Comparison of ENCODE assay signal across 13 mouse cellular contexts in the genomic region with DNA sequence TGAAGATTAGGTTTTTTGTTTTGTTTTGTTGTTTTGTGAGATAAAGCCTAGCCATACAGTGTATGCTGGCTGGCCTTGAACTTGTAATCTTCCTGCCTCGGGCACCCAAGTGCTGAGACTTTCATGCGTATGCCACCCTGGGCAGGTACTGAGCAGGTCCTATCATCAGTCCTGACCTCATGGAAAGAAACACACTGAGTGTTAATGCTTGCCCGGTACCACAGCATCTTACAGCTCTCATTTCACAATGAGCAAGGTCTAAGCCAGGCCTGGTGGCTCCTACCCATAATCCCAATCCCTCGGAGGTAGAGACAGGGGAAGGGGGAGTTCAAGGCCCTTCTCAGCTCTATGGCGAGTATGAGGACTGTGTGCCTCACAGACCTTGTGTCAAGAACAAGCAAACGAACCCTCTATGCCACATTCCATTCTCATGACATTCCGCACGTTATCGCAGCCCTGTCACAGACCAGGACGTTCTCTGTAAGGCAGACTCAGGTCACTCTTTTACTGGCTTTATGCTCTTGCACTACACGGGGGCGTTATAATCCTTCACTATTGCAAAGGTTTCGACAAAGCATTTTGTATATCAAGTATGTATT. TPM values are rescaled to one million over a fixed set of nuclear protein-coding genes. Genes with fewer than 3 reads are reported as not detected.
DNase-seq lines count a peak whose midpoint lies in the region; ATAC-seq and TF ChIP-seq lines count a peak whose summit lies in the region.
"Had no signal": no experiment of that assay in that cellular context is flagged by ENCODE, and none has a peak within 500 bp of the region (broad histone marks: within the 10 kb centered on the region; RNA-seq: fewer than 3 reads in every experiment).

No protein-coding gene starts in this region.

- H3K9ac ChIP-seq in stomach, postnatal 0 days (ENCODE audit: low read length) = no peak overlapping the region
- H3K9ac ChIP-seq: liver, embryonic 13.5 days had no signal

- H3K27ac ChIP-seq in stomach, postnatal 0 days (replicated peaks) = no peak overlapping the region
- H3K27ac ChIP-seq: hindbrain, embryonic 10.5 days; liver, embryonic 13.5 days had no signal

- no peaks in the 10 kb centered on the region for H3K27me3 ChIP-seq in stomach, postnatal 0 days (ENCODE audit: control insufficient read depth, insufficient read depth, low read length)
- H3K27me3 ChIP-seq: liver, embryonic 13.5 days had no signal

- H3K4me2 ChIP-seq in stomach, postnatal 0 days (replicated peaks; ENCODE audit: low read depth) = no peak overlapping the region
- H3K4me2 ChIP-seq: liver, embryonic 13.5 days had no signal

- H3K4me1 ChIP-seq in stomach, postnatal 0 days (replicated peaks; ENCODE audit: control insufficient read depth, insufficient read depth) = no peaks in the 10 kb centered on the region
- H3K4me1 ChIP-seq: hindbrain, embryonic 10.5 days; liver, embryonic 13.5 days had no signal

- H3K4me3 ChIP-seq in stomach, postnatal 0 days (ENCODE audit: low read depth, low read length) = no peak overlapping the region
- H3K4me3 ChIP-seq: hindbrain, embryonic 10.5 days; liver, embryonic 13.5 days; myocyte had no signal

- WGBS in stomach, postnatal 0 days = 61% methylated on average over 13 of the region's 13 CpGs

- peaks cover 2% of the 10 kb centered on the region; the same call in 1 of the 2 replicates for H3K36me3 ChIP-seq in stomach, postnatal 0 days (ENCODE audit: control insufficient read depth, insufficient read depth, low read length)

- TF ChIP-seq CTCF in stomach, postnatal 0 days (IDR thresholded peaks at IDR 0.05; ENCODE audit: low read depth) = no peak

- no peaks in the 10 kb centered on the region for H3K9me3 ChIP-seq in stomach, postnatal 0 days (ENCODE audit: control insufficient read depth, low read length)
- H3K9me3 ChIP-seq: liver, embryonic 13.5 days had no signal

- DNase-seq in adrenal gland, adult 2 months = peak; percentile 22
- no peak for DNase-seq in adrenal gland, postnatal 14 days
- DNase-seq in lung, adult 18-20 months = peak; percentile 15 to 25
- no peak for DNase-seq in lung, postnatal 10 days
- DNase-seq in heart, postnatal 4 days = peak; percentile 34
- peak; percentile 41 for DNase-seq in stomach, postnatal 0 days (ENCODE audit: low spot score)
- DNase-seq in right cerebral cortex, postnatal 25 days = no peak
- no peak for DNase-seq in layer of hippocampus, postnatal 10 days (ENCODE audit: low spot score in 2 of 2)
- DNase-seq: cerebellum, adult 18-20 months; kidney, adult 2 months; liver, embryonic 13.5 days had no signal

- ATAC-seq in stomach, postnatal 0 days (ENCODE audit: low FRiP score, low TSS enrichment) = peak; percentile 82

- no peak for TF ChIP-seq EP300 in stomach, postnatal 0 days (optimal IDR thresholded peaks at IDR 0.05)

RNA-seq across cellular contexts. Expression of a gene that starts 29.6 kb away (rescaled TPM):
- 10 to 100 TPM; 28.4 to 33.6 TPM for total RNA-seq in adrenal gland, adult 2 months (2021)
- polyA plus RNA-seq in adrenal gland, adult 2 months (2012; rRNA removed) = 0.95 and 1.1 TPM in 2 replicates
- total RNA-seq in adrenal gland, postnatal 14 days (2021) = 29.6 and 38.2 TPM in 2 replicates
- 10 to 100 TPM; 22.6 to 28.5 TPM for total RNA-seq in heart, postnatal 4 days (2021)
- polyA plus RNA-seq in stomach, postnatal 0 days (2015; fragmentation: Nextera tagmentation; extraction: Ambion mirVana) = 50.4 and 53.5 TPM in 2 replicates
- total RNA-seq in layer of hippocampus, postnatal 10 days (2021) = 1 to 10 TPM; 8.2 to 8.3 TPM

RNA-seq across cellular contexts. Expression of a gene that starts 46.1 kb away (rescaled TPM):
- total RNA-seq in adrenal gland, adult 2 months (2021) = 10 to 100 TPM; 13.1 to 23.8 TPM
- 11.0 and 26.1 TPM in 2 replicates for polyA plus RNA-seq in adrenal gland, adult 2 months (2012; rRNA removed)
- 14.6 and 17.2 TPM in 2 replicates for total RNA-seq in adrenal gland, postnatal 14 days (2021)
- 10 to 100 TPM; 43.7 to 47.3 TPM for total RNA-seq in heart, postnatal 4 days (2021)
- polyA plus RNA-seq in stomach, postnatal 0 days (2015; fragmentation: Nextera tagmentation; extraction: Ambion mirVana) = 56.4 and 62.1 TPM in 2 replicates
- total RNA-seq in layer of hippocampus, postnatal 10 days (2021) = 100 to 1,000 TPM; 158 to 175 TPM

Comparison
In these comparisons a context has a peak if more than half of its experiments do, and no peak if none do; other contexts are left out.
1. DNase-seq: peak in adrenal gland, adult 2 months (single experiment), lung, adult 18-20 months (2 of 2), heart, postnatal 4 days (single experiment) and stomach, postnatal 0 days (single experiment); none in adrenal gland, postnatal 14 days (single experiment), lung, postnatal 10 days (single experiment), right cerebral cortex, postnatal 25 days (single experiment) and layer of hippocampus, postnatal 10 days (0 of 2).